Mouse (Mus musculus) 416B (cell line): Measurements from ENCODE around the gene Fbxw16.
"Not testable (repeated sequence)": the region's sequence is repeated elsewhere in the genome, so short reads cannot be mapped to it uniquely, and the experiment has no call there.

Experiments used
- DNase-seq: peaks from one replicate; pipeline ENCODE4 v3.0.0; 2011; ENCODE audit warnings: low read depth

Fbxw16 gene

DNA sequence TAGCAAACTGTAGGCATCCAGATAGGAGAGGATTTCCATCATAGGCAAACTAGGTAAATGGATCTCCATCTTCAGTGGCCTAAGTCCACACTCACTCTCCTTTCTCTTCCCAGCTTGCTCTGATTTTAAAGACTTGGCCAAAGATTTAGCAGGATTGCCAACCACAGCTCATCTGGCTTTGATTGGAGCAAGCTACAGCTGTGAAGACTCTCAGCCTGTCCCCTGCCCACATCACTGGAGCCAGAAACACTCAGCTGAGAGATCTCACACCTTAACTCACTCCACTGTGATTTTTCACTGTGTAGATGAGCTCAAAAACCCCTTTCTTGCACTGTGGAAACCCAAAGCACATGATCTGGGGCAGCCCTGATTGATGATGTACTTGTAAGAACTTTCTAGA, at the start of gene Fbxw16:
Gene Fbxw16 (minus strand): TSS at position 101 of the 400 bp plus-strand sequence.
- DNase-seq = no peak

DNA sequence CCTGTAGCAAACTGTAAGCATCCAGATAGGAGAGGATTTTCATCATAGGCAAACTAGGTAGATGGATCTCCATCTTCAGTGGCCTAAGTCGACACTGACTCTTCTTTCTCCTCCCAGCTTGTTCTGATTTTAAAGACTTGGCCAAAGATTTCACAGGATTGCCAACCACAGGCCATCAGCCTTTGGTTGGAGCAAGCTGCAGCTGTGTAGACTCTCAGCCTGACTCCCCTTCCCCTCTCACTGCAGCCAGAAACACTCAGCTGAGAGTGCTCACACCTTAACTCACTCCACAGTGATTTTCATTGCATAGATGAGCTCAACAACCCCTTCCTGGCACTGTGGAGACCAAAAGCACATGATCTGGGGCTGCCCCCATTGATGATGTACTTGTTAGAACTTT, 46.8 kb upstream of the Fbxw16 start, which contains the start of gene Fbxw19:
Gene Fbxw19 (minus strand): TSS at position 101 of the 400 bp plus-strand sequence.
- DNase-seq = not testable (repeated sequence)

DNA sequence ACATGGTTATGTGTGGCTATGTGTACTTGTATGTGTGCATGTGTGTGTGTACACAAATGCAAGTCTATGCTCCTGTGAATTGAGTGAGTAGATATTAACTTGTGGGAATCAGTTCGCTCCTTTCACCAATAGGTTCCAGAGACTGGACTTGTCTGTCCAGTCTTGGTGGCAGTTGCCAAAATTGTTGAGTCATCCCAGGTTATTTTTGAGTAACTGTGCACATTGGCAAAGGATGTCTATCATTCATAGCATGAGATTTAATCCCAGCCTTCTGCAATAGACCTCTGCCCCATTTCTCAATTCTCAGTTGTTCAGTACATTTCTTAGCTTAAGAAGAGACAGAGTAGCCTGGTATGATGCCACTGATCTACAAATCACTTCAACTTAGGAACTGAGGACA, 16.0 kb downstream of the Fbxw16 start:
- DNase-seq = no peak

DNA sequence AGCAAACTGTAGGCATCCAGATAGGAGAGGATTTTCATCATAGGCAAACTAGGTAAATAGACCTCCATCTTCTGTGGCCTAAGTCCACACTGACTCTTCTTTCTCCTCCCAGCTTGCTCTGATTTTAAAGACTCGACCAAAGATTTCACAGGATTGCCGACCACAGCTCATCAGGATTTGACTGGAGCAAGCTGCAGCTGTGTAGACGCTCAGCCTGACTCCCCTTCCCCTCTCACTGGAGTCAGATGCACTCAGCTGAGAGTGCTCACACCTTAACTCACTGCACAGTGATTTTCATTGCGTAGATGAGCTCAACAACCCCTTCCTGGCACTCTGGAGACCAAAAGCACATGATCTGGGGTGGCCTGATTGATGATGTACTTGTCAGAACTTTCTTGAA, 44.7 kb downstream of the Fbxw16 start, which contains the start of gene Fbxw22:
Gene Fbxw22 (minus strand): TSS at position 101 of the 400 bp plus-strand sequence.
- DNase-seq = not testable (repeated sequence)
